Mouse (Mus musculus) stomach, embryonic 15.5 days (tissue): ENCODE results near the gene Prrt1. TPM values are rescaled to one million over a fixed set of nuclear protein-coding genes. Genes with fewer than 3 reads are reported as not detected.

ENCODE experiments used
- ATAC-seq: fragments of 200-750 bp; cut with Nextera tagmentation; 2 replicates; pipeline ENCODE4 v1.8.0; 2017; ENCODE audit warnings: low read depth, moderate number of reproducible peaks, moderate TSS enrichment; ENCODE audit not compliant: insufficient read depth, low FRiP score
- H3K27ac ChIP-seq: fragments of 300-500 bp; sonication (generic); 2 replicates; pipeline ENCODE4 v1.5.1; 2015; ENCODE audit warnings: mild to moderate bottlenecking, inconsistent platforms
- H3K27me3 ChIP-seq: fragments of 300-500 bp; sonication (generic); replicated peaks from 2 replicates; pipeline ENCODE4 v1.6.1; 2015; ENCODE audit warnings: inconsistent platforms
- H3K36me3 ChIP-seq: fragments of 300-500 bp; sonication (generic); 2 replicates; pipeline ENCODE4 v1.6.1; 2015; ENCODE audit warnings: inconsistent platforms
- H3K4me1 ChIP-seq: fragments of 300-500 bp; sonication (generic); 2 replicates; pipeline ENCODE4 v1.6.1; 2015; ENCODE audit warnings: inconsistent platforms
- H3K4me2 ChIP-seq: fragments of 300-500 bp; sonication (generic); 2 replicates; pipeline ENCODE4 v1.6.1; 2015; ENCODE audit warnings: mild to moderate bottlenecking, inconsistent platforms
- H3K4me3 ChIP-seq: fragments of 300-500 bp; sonication (generic); replicated peaks from 2 replicates; pipeline ENCODE4 v1.5.1; 2015; ENCODE audit warnings: inconsistent platforms
- H3K9ac ChIP-seq: fragments of 300-500 bp; sonication (generic); 2 replicates; pipeline ENCODE4 v1.6.1; 2015; ENCODE audit warnings: inconsistent platforms
- H3K9me3 ChIP-seq: fragments of 300-500 bp; sonication (generic); 2 replicates; pipeline ENCODE4 v1.6.1; 2016; ENCODE audit warnings: inconsistent platforms
- WGBS: fragments of 180-500 bp; shearing (Covaris S2); methylation state at CpG from one replicate; pipeline ENCODE4 v1.1.7; 2015; 5-methylcytosine and 5-hydroxymethylcytosine counted together
- polyA plus RNA-seq: library from polyadenylated mRNA; unstranded; fragments of >200 nt; fragmentation: Nextera tagmentation; extraction: Ambion mirVana; gene quantifications from 2 replicates; pipeline ENCODE4 v1.2.1, GENCODE M21; 2015

Gene Prrt1
- polyA plus RNA-seq, 1 experiment from 2014 or later, result 0.63 TPM

- H3K9ac ChIP-seq, result peak within 1 kb of the TSS; percentile 79
- no peaks in the 10 kb centered on the region for H3K27me3 ChIP-seq
- no peaks in the 10 kb centered on the region for H3K9me3 ChIP-seq
- WGBS, result under 1% methylated on average over 66 of the region's 66 CpGs
- H3K4me1 ChIP-seq, result peaks cover 26% of the 10 kb centered on the region
- peak within 1 kb of the TSS; percentile 9; the same call in 1 of the 2 replicates for H3K27ac ChIP-seq
- ATAC-seq, result peak; percentile 97
- H3K4me2 ChIP-seq, result peak within 1 kb of the TSS; percentile 85
- H3K4me3 ChIP-seq, result peak within 1 kb of the TSS; percentile 72
- H3K36me3 ChIP-seq, result peaks cover 12% of the 10 kb centered on the region
Observed at GRCm38 (mm10) chr17:34646906-34647787, 17.8 kb downstream of the Prrt1 start, which contains the start of gene Atf6b. Atf6b (plus strand) TSS chr17:34647146.

DNA sequence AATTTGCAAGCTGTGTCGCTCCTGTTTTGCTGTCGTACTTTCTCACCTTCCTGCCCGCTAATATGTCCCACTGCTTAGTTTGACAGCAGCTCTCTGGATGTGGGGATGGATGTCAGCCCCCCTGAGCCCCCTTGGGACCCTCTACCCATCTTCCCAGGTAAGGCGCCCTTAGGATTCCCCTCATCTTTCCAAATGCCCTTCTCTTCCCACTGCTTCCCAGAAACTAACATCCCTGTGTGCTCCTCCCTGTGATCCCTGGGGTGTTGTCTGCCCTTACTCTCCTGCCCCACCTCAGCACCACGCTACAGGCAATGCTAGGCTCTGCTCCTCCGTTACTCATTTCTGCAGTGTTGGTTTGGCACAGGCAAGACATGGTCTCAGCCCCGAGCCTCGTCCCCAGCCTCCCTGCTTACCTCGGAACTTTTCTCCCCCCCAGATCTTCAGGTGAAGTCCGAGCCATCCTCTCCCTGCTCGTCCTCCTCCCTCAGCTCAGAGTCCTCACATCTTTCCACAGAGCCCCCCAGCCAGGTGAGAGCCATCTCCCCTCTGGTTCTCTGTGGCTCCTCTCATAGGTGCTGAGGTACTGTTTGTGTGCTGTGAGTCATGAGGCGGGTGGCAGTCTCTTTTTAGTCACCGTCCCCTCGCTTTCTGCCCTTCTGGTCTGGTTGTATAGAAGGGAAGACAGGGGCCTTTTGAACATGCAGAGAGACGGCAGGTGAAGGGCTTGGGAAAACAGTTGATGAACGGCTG is 19.0 kb downstream of the Prrt1 start:
- Histone ChIP-seq H3K4me3 (peak overlapping the region; percentile 72), H3K4me2 (peak overlapping the region; percentile 85), H3K36me3 (peaks cover 16% of the 10 kb centered on the region), H3K9me3 (no peaks in the 10 kb centered on the region), H3K9ac (peak overlapping the region; percentile 79; the same call in 1 of the 2 replicates), H3K27ac (no peak overlapping the region), H3K27me3 (no peaks in the 10 kb centered on the region), H3K4me1 (peaks cover 26% of the 10 kb centered on the region)
- 78% methylated on average over 16 of the region's 16 CpGs for WGBS
- no peak for ATAC-seq

- Histone ChIP-seq H3K4me2 (no peak overlapping the region), H3K27me3 (no peaks in the 10 kb centered on the region), H3K36me3 (peaks cover 16% of the 10 kb centered on the region), H3K4me1 (peaks cover 28% of the 10 kb centered on the region), H3K27ac (no peak overlapping the region), H3K9ac (no peak overlapping the region), H3K9me3 (no peaks in the 10 kb centered on the region), H3K4me3 (no peak overlapping the region)
- WGBS, result 81% methylated on average over 18 of the region's 18 CpGs
- no peak for ATAC-seq
Observed at GRCm38 (mm10) chr17:34649106-34649864, 20.0 kb downstream of the Prrt1 start.

DNA sequence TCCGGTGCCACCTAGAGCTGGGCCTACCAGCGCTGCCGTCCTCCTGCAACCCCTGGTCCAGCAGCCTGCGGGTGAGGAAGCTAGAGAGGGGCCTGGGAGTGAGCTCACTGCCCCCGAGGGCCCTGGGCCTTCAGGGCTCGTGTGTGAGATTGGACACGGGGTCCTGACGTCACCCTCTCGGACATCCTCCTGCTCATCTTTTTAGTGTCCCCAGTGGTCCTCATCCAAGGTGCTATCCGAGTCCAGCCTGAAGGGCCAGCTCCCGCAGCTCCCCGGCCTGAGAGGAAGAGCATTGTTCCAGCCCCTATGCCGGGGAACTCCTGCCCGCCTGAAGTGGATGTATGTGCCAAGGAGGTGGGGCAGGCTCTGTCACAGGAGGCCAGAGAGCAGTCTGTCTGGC is 21.4 kb downstream of the Prrt1 start:
- Histone ChIP-seq H3K36me3 (peaks cover 16% of the 10 kb centered on the region), H3K9me3 (no peaks in the 10 kb centered on the region), H3K4me3 (no peak overlapping the region), H3K27me3 (no peaks in the 10 kb centered on the region), H3K27ac (no peak overlapping the region), H3K4me2 (no peak overlapping the region), H3K4me1 (peaks cover 36% of the 10 kb centered on the region), H3K9ac (no peak overlapping the region)
- 92% methylated on average over 14 of the region's 14 CpGs for WGBS
- no peak for ATAC-seq

DNA sequence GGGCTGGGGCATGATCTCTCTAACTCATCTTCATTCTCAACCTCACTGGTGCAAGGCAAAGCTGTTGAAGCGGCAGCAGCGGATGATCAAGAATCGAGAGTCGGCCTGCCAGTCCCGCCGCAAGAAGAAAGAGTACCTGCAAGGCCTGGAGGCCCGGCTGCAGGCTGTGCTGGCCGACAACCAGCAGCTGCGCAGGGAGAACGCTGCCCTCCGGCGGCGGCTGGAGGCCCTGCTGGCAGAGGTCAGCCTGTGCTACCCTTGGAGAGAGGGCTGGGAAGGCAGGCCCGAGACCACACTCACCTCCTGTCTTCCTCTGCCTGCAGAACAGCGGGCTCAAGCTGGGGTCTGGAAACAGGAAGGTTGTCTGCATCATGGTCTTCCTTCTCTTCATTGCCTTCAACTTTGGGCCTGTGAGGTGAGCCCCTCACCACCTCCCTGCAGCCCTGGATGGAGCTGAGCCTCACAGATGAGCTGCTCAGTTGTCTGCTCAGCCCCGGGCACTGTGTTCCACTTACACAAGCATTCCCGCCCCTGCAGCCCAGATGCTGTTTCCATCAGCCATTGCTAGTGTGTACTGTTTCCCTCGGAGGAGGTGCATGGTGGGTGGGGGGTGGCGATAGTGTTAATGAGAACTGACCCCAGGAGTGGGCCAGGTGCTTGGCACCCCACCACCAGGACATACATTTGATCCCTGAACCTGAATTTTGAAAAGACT is 22.3 kb downstream of the Prrt1 start:
- Histone ChIP-seq H3K27ac (no peak overlapping the region), H3K9me3 (no peaks in the 10 kb centered on the region), H3K27me3 (no peaks in the 10 kb centered on the region), H3K36me3 (peaks cover 16% of the 10 kb centered on the region), H3K4me2 (no peak overlapping the region), H3K4me3 (no peak overlapping the region), H3K9ac (no peak overlapping the region), H3K4me1 (peaks cover 33% of the 10 kb centered on the region)
- no peak for ATAC-seq
- WGBS, result 46% methylated on average over 19 of the region's 19 CpGs

DNA sequence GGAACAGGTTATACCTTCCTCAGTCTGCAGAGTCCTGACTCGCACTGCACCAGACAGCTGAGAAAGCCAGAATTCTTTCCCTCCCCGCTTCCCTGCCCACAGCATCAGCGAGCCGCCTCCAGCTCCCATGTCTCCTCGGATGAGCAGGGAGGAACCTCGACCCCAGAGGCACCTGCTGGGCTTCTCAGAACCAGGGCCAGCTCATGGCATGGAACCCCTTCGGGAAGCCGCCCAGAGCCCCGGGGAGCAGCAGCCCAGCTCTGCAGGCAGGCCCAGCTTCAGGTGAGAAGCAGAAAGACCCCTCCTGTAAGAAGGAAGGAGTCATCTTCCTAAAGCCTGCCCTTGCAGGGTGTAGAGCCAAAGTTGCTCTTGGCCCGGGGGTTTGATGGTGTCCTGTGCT is 23.2 kb downstream of the Prrt1 start:
- 85% methylated on average over 10 of the region's 10 CpGs for WGBS
- no peak overlapping the region for H3K9ac ChIP-seq
- peaks cover 33% of the 10 kb centered on the region for H3K4me1 ChIP-seq
- H3K36me3 ChIP-seq, result peaks cover 16% of the 10 kb centered on the region
- no peak overlapping the region for H3K4me2 ChIP-seq
- no peak for ATAC-seq
- H3K4me3 ChIP-seq, result no peak overlapping the region
- no peaks in the 10 kb centered on the region for H3K27me3 ChIP-seq
- no peak overlapping the region for H3K27ac ChIP-seq
- no peaks in the 10 kb centered on the region for H3K9me3 ChIP-seq

DNA sequence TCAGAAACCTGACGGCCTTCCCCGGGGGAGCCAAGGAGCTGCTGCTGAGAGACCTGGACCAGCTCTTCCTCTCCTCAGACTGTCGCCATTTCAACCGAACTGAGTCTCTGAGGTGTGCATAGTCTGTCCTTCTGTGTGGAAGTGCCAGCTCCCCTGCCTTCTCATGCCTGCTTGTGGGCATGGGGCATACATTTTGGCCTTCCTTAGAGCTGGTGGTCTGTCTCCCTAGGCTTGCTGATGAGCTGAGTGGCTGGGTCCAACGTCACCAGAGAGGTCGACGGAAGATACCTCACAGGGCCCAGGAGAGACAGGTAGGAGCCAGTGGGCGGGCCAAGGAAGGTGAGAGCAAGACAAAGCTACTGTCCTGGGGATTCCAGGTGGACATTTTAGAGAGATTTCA is 23.7 kb downstream of the Prrt1 start:
- Histone ChIP-seq H3K9ac (no peak overlapping the region), H3K9me3 (no peaks in the 10 kb centered on the region), H3K27me3 (no peaks in the 10 kb centered on the region), H3K4me2 (no peak overlapping the region), H3K4me1 (peaks cover 29% of the 10 kb centered on the region), H3K36me3 (peaks cover 16% of the 10 kb centered on the region), H3K4me3 (no peak overlapping the region), H3K27ac (no peak overlapping the region)
- WGBS, result 86% methylated on average over 8 of the region's 8 CpGs
- ATAC-seq, result no peak

GRCm38 (mm10) chr17:34653746-34654285 is 24.5 kb downstream of the Prrt1 start:
- WGBS, result 59% methylated on average over 9 of the region's 9 CpGs
- H3K36me3 ChIP-seq, result peaks cover 16% of the 10 kb centered on the region

GRCm38 (mm10) chr17:34654392-34654791 is 25.1 kb downstream of the Prrt1 start:
- 95% methylated on average over 13 of the region's 13 CpGs for WGBS
- Histone ChIP-seq H3K9me3 (no peaks in the 10 kb centered on the region), H3K4me2 (no peak overlapping the region), H3K4me3 (no peak overlapping the region), H3K36me3 (peaks cover 16% of the 10 kb centered on the region), H3K4me1 (peaks cover 23% of the 10 kb centered on the region), H3K27me3 (no peaks in the 10 kb centered on the region), H3K9ac (no peak overlapping the region), H3K27ac (peak overlapping the region; percentile 83)
- ATAC-seq, result no peak

More at GRCm38 (mm10) chr17:34653746-34654285, 24.5 kb downstream of the Prrt1 start:
- no peak for ATAC-seq
- Histone ChIP-seq H3K27ac (no peak overlapping the region), H3K27me3 (no peaks in the 10 kb centered on the region), H3K4me3 (no peak overlapping the region), H3K4me1 (peaks cover 23% of the 10 kb centered on the region), H3K9ac (no peak overlapping the region), H3K9me3 (no peaks in the 10 kb centered on the region), H3K4me2 (no peak overlapping the region)

GRCm38 (mm10) chr17:34655160-34655559 is 25.8 kb downstream of the Prrt1 start:
- WGBS, result 43% methylated on average over 7 of the region's 7 CpGs
- peaks cover 27% of the 10 kb centered on the region for H3K4me1 ChIP-seq
- ATAC-seq, result peak; percentile 4; the same call in 1 of the 2 replicates
- peak overlapping the region; percentile 83 for H3K27ac ChIP-seq
- H3K4me2 ChIP-seq, result no peak overlapping the region
- peaks cover 4% of the 10 kb centered on the region; the same call in 1 of the 2 replicates for H3K27me3 ChIP-seq
- no peak overlapping the region for H3K4me3 ChIP-seq
- no peaks in the 10 kb centered on the region for H3K9me3 ChIP-seq
- H3K9ac ChIP-seq, result no peak overlapping the region
- peaks cover 16% of the 10 kb centered on the region for H3K36me3 ChIP-seq

DNA sequence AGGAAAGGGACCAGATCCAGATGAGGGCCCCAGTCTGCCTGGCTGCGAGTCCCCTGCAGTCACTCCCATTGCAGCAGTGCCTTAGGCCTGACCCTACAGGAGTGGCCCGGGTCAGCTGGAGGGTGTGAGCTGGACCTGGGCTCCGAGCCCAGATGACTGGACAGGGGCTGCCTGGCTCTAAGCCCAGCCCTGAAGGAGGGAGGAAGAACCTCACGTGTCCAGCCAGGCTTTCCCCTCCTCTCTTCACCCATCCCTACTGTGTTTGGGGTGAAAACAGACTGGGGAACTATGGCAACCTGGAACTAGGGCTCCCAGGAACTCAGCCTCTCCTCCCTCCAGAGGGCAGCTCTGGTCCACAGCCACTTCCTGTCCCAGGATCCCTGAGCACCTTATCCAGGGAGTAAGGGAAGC is 26.3 kb downstream of the Prrt1 start:
- Histone ChIP-seq H3K36me3 (peaks cover 16% of the 10 kb centered on the region), H3K27ac (peak overlapping the region; percentile 83), H3K4me2 (no peak overlapping the region), H3K9me3 (no peaks in the 10 kb centered on the region), H3K9ac (no peak overlapping the region), H3K4me3 (no peak overlapping the region), H3K27me3 (peaks cover 8% of the 10 kb centered on the region; the same call in 1 of the 2 replicates), H3K4me1 (peaks cover 31% of the 10 kb centered on the region)
- ATAC-seq, result peak; percentile 74
- WGBS, result 26% methylated on average over 4 of the region's 4 CpGs
